Mouse (Mus musculus) cerebellum, adult 8-10 months (tissue): ENCODE data around the gene Cldn4.
"Not testable (repeated sequence)": the region's sequence is repeated elsewhere in the genome, so short reads cannot be mapped to it uniquely, and the experiment has no call there.

Source experiments
- DNase-seq: peaks from one replicate; pipeline ENCODE4 v3.0.0; 2022

Gene Cldn4

DNA sequence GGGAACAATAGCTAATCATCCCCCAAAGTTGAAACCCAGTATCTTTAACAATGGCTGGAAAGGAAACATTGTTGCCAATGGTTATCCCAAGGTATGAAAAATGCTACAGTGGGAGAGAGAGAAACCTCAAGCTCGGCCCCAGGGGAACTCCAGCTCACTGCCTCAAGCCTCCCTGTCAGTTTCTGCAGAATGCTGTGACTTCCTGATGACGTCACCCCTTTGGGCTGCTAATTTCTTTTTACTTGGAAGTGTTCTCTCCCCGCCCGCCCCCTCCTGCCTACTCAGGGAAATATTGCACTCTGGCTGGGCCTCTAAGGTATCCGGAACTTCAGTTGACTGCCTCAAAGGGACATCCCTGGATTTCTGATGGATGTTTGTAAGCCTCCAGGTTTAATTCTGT lies 16.8 kb upstream of the Cldn4 start:
- no peak for DNase-seq

DNA sequence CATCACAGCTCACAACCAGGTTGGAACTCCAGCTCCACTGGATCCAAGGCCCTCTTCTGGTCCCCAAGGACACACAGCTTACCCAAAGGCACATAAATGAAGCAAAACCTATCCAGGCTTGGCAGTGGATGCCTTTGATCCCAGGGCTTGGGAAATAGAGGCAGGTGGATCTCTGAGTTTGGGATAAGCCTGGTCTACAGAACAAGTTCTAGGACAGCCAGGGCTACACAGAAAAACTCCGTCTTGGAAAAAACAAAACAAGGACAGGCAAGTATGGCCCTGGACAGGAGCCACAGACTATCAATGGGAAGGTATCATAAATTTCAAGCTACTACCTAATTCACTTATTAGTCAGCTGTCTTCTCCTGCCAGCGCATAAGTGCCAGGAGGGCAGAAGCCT lies 14.8 kb upstream of the Cldn4 start:
- no peak for DNase-seq

- no peak for DNase-seq
These were observed 13.7 kb upstream of the Cldn4 start for GRCm38 (mm10) chr5:134960430-134960829.

GRCm38 (mm10) chr5:134959114-134959513 lies 12.4 kb upstream of the Cldn4 start:
- DNase-seq = no peak

DNA sequence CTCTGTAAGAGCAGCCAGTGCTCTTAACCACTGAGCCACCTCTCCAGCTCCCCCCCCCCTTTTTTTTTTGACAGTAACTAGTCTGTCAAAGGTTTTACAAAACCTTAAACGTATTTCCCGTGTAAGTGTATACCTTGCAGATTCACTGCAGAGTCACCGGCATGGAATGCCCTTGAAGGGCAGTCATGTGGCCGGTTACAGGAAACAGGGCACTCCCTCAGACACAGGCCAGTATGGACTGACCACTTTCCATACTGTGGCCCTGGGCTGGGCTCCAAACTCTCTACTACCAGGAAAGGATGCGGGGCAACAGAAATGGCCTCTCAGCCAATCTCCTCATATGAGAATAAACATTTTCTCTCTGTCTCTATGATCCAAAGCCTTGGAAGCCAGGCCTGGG lies 8.8 kb upstream of the Cldn4 start:
- no peak for DNase-seq

DNA sequence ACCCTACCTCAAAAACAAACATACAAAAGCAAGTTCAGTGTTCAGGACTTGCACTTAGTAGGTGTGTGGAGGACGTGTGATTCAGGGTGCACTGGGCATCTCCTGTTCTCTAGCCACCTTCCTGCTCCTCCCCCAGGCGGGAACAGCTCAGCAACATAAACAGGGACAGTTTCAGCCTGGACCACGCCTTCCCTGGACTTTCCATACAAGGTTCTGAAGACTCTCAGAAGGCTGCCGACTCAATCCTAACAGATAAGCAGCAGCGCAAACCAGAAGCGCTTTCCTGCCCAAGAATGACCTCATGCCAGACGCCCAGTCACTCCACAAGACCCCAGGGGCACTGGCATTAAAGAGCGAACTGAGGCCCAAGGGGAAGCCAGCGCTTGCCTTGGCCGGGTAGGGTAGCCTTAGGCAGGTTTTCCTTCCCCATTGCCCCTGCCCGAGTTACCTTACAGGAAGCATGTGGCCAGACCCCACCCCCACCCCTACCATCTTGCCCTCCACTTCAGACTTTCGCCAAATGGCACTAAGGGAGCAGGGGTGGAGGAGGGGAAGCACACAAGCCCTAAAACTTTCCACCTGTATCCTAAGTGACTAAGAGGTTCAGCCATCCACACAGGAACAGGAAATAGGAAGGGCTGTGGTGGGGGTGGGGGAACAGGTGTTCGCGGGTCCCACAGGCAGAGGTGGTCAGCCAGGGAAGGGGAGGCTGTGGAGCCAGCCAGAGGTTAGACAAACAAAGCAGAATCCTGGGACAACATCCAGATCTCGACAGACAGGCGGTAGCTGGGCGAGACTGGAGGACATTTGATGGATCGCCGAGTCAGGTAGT lies 4.5 kb upstream of the Cldn4 start:
- no peak for DNase-seq

DNA sequence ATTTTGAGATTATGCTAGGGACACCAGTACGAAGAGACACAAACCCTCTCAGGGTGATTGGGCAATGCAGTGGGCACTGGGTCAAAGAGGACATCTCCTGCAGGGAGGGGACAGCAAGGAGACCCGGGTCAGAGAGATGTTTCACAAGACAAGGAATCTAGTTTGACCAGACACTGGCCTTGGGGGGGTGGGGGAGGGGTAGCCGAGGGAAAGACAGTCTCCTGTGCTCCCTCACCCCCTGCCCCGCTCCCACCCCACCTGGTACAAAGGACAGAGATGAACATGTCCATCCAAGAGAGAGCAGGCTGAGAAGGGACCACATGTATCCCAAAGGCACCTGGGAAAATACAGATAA lies 1.3 kb upstream of the Cldn4 start:
- no peak for DNase-seq

DNA sequence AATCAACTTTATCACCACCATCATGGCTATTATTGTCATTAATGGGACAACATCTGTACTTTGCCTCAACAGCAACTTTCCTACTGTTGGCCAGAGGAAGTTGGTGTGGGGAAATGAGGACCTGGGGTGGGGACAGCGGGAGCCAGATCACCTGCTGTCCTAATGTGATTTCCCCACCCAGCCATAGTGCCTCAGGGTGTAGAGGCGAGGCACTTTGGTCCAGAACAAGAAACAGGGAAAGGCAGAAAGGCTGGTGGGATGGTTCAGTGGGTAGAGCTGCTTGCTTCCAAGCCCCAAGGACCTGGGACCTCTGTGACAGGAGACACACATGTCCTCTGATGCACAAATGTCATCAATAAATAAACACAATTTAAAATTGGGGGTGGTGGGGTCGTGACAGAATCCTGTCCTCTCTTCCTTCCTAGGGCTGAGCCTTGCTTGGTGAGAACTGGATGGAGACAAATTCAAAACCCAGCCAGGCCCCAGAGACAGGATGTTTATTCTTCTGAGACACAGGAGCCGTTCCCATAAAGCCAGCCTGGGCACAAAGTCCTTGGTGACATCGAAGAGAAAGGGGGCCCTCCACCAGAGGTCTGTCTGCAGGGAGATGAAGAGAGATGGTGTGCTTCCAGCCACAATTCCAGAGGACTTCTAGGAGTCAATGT lies 818 bp upstream of the Cldn4 start:
- DNase-seq = no peak

- DNase-seq = no peak
These were observed 474 bp downstream of the Cldn4 start for GRCm38 (mm10) chr5:134946063-134946856.

DNA sequence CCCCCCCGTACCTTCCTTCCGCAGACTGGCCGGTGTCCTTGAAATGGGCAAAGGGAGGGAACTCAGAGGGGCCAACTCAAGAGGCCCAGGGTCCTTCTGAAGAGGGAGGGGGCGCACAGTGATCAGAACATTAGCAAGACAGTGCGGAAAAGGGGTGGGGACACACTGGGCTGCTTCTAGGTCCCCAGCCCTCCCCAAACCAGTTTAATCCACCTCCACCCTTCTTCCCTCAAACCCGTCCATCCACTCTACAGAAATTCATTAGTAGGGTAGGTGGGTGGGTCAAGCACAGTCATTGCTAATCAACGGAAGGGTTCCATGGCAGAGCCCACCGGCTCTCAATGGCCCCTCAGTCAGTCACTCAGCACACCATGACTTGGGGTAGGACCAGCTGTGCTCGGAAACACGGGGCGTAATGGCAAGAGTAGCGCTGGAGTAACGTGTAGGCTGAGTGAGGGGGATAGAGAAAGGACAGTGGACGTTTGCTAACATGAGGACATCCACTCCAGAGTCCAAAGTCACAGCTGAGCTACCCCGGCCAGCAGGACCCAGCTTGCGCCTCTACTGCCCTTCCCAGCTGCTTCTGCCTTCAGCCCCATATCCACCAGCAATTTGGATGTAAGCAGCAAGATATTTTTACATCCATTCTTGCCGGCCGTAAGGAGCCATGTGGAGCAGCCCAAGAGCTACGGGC lies 1.3 kb downstream of the Cldn4 start:
- DNase-seq = no peak

GRCm38 (mm10) chr5:134944179-134944578 lies 2.6 kb downstream of the Cldn4 start:
- no peak for DNase-seq

DNA sequence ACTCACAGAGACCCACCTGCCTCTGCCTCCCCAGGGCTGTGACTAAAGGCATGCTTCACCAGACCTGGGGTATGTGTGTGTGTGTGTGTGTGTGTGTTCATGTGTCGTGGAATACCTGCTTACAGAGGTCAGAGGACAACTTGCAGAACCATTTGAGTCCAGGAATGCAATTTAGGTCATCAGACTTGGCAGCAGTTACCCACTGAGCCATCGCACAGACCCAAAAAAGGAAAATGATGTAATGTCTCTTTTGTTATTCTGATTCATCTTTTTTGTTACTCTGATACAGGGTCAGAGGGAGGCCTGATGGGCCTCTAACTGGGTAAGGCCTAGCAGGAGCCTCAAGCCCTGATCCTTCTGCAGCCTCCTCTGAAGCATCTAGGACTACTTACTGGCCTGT lies 4.0 kb downstream of the Cldn4 start:
- no peak for DNase-seq

DNA sequence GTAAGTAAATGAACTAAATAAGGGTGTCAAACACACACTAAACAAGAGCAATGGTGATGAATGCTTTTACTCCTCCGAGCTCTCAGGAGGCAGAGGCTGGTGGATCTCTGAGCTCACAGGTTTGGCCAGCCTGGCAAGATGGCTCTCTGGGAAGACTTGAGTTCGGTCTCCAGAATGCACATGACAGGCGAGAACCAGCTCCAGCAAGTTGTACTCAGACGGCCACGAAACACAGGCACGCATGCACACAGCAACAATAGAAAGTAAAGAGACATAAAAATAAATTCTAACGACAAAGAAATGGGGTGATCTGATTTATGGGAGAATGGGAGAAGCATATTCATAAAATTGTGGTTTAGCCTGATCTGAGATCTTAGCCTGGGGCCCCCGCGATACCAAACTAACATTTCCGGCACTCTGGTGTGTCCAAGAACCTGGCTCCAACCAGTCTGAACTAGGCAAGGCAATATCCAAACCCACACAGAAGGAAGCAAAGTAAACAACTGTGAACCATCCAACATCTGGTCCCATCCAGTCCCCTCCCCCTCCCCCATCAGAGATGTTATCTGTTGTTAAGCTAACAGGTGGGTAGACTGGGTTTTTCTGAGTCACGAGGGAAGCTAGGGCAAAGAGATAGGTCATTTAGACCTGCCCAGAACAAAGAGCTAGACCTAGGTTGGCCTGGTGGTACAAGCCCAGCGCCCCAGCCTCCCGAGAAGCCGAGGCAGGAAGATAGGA lies 5.1 kb downstream of the Cldn4 start:
- DNase-seq = no peak

- DNase-seq = not testable (repeated sequence)
These were observed 7.2 kb downstream of the Cldn4 start for GRCm38 (mm10) chr5:134939554-134939953.

- DNase-seq = no peak
These were observed 7.7 kb downstream of the Cldn4 start for GRCm38 (mm10) chr5:134939069-134939468.

DNA sequence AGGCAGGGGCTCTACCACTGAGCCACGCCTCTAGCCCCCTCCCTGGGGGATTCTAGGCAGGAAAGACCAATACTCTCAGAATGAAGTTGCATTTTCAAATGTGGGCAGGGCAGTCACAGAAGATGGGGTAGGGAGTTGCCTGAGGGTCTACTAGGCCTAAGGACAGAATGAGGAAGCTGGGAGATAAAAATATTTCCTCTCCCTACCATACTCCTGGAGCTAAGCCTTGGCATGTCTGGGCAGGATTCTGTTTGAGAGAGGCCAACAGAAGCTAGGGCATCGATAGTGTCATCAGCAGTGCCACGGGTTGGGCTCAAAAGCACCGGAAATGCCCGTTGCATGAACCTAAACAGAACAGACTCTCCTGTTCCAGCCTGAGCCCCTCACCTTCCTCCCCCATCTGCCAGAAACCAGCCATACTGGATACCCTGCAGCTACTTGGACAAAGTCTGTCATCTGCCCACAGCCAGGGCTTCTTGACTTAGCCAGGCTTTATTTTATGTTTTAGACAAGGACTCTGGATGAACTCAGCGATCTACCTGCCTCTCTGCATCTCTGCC lies 10.0 kb downstream of the Cldn4 start:
- DNase-seq = no peak

DNA sequence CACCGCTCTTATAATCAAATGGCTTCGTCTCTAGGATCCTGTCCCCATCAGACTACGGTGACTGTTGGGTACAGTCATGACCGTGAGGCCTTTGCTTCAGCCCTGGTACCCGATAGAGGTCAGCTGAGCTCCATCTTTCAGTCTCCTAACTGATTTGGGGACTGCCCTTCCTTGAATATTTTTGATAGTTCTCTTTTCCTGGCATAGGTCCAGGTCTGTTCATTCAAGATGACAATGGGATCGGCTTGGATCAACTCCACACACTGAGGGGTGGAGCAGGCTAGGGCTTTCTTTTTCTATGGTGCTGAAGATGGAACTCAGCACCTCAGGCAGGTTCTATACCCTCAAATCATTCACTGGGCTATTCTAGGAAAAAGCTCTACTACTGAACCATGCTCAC lies 10.7 kb downstream of the Cldn4 start:
- no peak for DNase-seq

DNA sequence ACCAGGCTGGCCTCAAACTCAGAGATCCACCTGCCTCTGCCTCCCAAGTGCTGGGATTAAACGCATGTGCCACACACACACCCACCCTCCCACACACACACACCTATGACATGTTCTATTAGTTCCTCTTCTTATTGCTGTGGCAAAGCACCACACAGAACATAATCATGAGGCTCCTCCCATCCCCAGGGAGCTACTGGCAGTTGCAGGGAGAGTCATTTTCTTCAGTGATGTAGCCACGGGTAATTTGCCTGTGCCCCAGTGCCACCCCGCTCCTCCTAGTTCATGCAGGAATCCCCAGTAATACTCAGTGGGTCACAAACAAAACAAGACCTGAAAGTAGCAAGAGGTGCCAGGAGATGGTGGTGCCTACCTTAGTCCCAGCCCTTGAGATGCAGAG lies 12.1 kb downstream of the Cldn4 start:
- no peak for DNase-seq

GRCm38 (mm10) chr5:134933686-134934085 lies 13.0 kb downstream of the Cldn4 start:
- DNase-seq = not testable (repeated sequence)

DNA sequence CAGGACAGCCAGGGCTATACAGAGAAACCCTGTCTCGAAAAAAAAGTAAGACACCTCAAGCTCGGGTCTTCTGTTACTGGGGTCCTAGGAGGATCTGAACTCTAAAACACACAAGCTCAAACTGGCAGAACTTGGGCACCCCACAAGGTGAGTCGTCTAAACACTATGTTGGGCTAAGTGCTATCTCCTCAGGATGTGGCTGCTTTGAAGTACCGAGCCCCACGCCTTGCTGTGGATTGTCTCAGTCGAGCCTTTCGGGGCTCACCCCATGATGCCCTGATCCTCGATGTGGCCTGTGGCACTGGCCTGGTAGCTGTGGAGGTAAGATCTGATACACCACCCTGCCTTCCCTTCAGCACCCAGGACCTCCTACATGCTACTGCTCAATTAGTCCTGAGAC lies 13.5 kb downstream of the Cldn4 start:
- no peak for DNase-seq

DNA sequence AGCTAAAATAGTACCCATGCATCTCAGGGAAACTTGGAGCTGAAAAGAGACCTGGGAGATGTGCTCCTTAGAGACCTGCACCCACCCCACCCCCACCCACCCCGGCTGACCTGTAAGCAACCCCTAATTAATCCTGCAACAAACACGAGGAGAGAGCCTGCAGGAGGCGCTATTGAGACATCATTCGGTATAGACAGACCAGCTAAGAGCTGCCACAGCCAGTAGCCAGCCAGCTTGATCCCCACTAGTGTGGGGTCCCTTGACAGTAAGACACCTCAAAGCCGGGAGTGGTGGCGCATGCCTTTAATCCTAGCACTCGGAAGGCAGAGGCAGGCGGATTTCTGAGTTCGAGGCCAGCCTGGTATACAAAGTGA lies 13.8 kb downstream of the Cldn4 start:
- DNase-seq = peak; percentile 38
